Mouse (Mus musculus) embryonic facial prominence, embryonic 11.5 days (tissue): ENCODE measurements around the gene Ift74. TPM values are rescaled to one million over a fixed set of nuclear protein-coding genes. Genes with fewer than 3 reads are reported as not detected.

Experiments
- ATAC-seq: fragments of 200-750 bp; cut with Nextera tagmentation; replicated peaks from 2 replicates; pipeline ENCODE4 v1.8.0; 2017; ENCODE audit warnings: low read depth; ENCODE audit not compliant: insufficient number of reproducible peaks, low FRiP score, low TSS enrichment
- DNase-seq: peaks from one replicate; pipeline ENCODE4 v3.0.0-alpha.2; 2015; ENCODE audit warnings: low spot score
- H3K27ac ChIP-seq: fragments of 300-500 bp; sonication (generic); replicated peaks from 2 replicates; pipeline ENCODE4 v1.5.1; 2014; ENCODE audit warnings: mild to moderate bottlenecking, low read depth, low read length, control low read depth
- H3K27me3 ChIP-seq: fragments of 300-500 bp; sonication (generic); 2 replicates; pipeline ENCODE4 v1.6.1; 2014; ENCODE audit warnings: mild to moderate bottlenecking, low read length, moderate library complexity, mixed read lengths; ENCODE audit not compliant: control insufficient read depth, insufficient read depth
- H3K36me3 ChIP-seq: fragments of 300-500 bp; sonication (generic); replicated peaks from 2 replicates; pipeline ENCODE4 v1.6.1; 2014; ENCODE audit warnings: low read depth, mild to moderate bottlenecking, low read length, moderate library complexity, mixed read lengths; ENCODE audit not compliant: control insufficient read depth, insufficient read depth
- H3K4me1 ChIP-seq: fragments of 300-500 bp; sonication (generic); 2 replicates; pipeline ENCODE4 v1.6.1; 2014; ENCODE audit warnings: low read length, mixed read lengths; ENCODE audit not compliant: control insufficient read depth, insufficient read depth
- H3K4me2 ChIP-seq: fragments of 300-500 bp; sonication (generic); 2 replicates; pipeline ENCODE4 v1.6.1; 2014; ENCODE audit warnings: low read depth, mild to moderate bottlenecking, control low read depth, low read length, moderate library complexity
- H3K4me3 ChIP-seq: fragments of 300-500 bp; sonication (generic); 2 replicates; pipeline ENCODE4 v1.5.1; 2014; ENCODE audit warnings: low read depth, low read length, control low read depth
- H3K9ac ChIP-seq: fragments of 300-500 bp; sonication (generic); replicated peaks from 2 replicates; pipeline ENCODE4 v1.6.1; 2014; ENCODE audit warnings: mild to moderate bottlenecking, control low read depth, low read length
- H3K9me3 ChIP-seq: fragments of 300-500 bp; sonication (generic); replicated peaks from 2 replicates; pipeline ENCODE4 v1.6.1; 2016; ENCODE audit warnings: mild to moderate bottlenecking, low read length, inconsistent platforms, mixed read lengths; ENCODE audit not compliant: control insufficient read depth
- WGBS: fragments of 180-500 bp; shearing (Covaris S2); extraction: QIAGEN DNeasy Blood & Tissue Kit; methylation state at CpG from one replicate; pipeline ENCODE4 v1.1.7; 2014; 5-methylcytosine and 5-hydroxymethylcytosine counted together
- polyA plus RNA-seq: library from polyadenylated mRNA; unstranded; fragments of >200 nt; fragmentation: Nextera tagmentation; extraction: Ambion mirVana; gene quantifications from 2 replicates; pipeline ENCODE4 v1.2.1, GENCODE M21; 2014

Ift74 gene
- polyA plus RNA-seq, 1 experiment from 2014 or later = 78.2 TPM

DNA sequence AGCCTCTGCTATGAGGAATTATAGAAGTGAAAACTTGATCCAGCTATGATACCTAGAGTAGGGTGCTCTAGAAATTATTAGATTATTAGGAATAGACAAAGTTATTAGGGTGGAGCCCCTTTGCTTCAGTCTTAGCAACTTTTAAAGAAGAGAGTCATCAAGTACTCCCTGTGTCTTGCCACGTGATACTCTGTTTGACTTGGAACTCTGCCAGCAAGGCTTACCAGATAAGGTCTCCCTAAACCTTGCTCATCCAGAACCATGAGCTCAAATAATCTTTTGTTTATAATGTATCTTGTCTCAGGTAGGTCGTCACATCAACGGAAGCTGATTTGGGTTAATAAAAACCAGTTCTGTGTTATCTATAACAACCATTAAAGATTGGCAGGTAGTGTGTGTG is 82.1 kb downstream of the Ift74 start:
- H3K27me3 ChIP-seq = no peaks in the 10 kb centered on the region
- 82% methylated on average over 3 of the region's 3 CpGs for WGBS
- ATAC-seq = no peak

DNA sequence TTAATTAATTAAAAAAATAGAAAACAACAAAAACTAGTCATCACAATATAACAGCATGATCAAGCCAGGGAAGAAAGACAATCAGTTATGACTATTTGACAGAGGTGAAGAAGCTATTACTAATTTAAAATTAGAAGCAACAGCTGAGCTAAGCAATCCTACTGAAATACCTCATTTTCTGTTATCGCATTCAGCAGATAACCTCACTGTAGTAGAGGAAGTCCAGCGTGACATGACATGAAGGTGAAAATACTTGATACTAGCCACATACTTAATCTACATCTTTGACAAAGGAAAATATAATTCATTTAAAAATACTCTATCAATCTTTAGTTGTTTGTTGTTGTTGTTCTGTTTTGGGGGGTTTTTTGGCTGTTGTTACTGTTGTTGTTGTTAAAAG is 96.7 kb downstream of the Ift74 start:
- no peaks in the 10 kb centered on the region for H3K9me3 ChIP-seq
- H3K27ac ChIP-seq = no peak overlapping the region
- H3K4me3 ChIP-seq = no peak overlapping the region
- no peak overlapping the region for H3K9ac ChIP-seq
- H3K36me3 ChIP-seq = no peaks in the 10 kb centered on the region
- H3K27me3 ChIP-seq = no peaks in the 10 kb centered on the region
- DNase-seq (no peak), ATAC-seq (no peak)
- 88% methylated on average over 2 of the region's 2 CpGs for WGBS
- no peaks in the 10 kb centered on the region for H3K4me1 ChIP-seq
- H3K4me2 ChIP-seq = no peak overlapping the region

More for the DNA sequence above, 82.1 kb downstream of the Ift74 start:
- H3K9me3 ChIP-seq = no peaks in the 10 kb centered on the region
- no peak overlapping the region for H3K27ac ChIP-seq
- H3K36me3 ChIP-seq = no peaks in the 10 kb centered on the region
- no peak for DNase-seq
- H3K4me1 ChIP-seq = no peaks in the 10 kb centered on the region
- no peak overlapping the region for H3K9ac ChIP-seq
- H3K4me2 ChIP-seq = no peak overlapping the region
- no peak overlapping the region for H3K4me3 ChIP-seq

DNA sequence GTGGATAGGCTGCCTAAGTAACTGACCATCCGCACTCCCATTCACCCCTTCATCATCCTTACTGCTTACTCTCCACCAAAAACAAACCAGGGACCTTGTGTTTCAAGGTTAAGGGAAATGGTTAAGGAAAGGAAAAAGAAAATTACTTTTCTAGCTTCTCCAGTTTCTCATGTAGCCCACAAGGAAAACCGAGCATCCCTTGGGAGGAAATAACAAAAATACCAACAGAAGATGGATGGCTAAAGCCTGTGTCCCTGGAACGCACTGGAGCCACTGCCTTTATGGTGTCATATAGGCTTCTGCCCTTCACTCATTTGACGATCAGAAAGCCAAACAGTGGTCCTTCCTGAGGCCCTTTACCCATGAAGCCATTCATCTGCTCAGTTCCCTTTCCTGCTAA is 97.1 kb downstream of the Ift74 start:
- Histone ChIP-seq H3K27ac (no peak overlapping the region), H3K4me1 (no peaks in the 10 kb centered on the region), H3K4me2 (no peak overlapping the region), H3K27me3 (no peaks in the 10 kb centered on the region), H3K4me3 (no peak overlapping the region), H3K36me3 (no peaks in the 10 kb centered on the region), H3K9me3 (no peaks in the 10 kb centered on the region), H3K9ac (no peak overlapping the region)
- ATAC-seq (no peak), DNase-seq (no peak)
- 63% methylated on average over 4 of the region's 4 CpGs for WGBS

DNA sequence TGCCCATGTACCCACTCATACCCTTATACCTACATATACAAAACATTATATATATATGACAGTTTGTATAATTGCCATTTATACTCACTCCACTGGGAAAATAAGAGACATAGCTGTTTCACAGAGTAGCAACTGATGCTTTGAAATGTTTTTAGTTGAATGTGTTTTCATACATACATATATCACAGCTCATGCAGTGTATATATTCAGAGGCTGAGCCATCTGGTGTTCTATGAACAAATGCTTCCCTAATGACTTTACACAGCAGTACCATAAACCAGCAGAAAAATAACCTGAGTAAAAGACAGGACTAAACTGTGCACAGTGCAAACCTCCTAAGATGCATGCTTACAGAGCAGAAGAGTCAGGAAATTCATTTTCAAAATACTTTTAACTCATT is 99.5 kb downstream of the Ift74 start:
- Histone ChIP-seq H3K4me2 (no peak overlapping the region), H3K27ac (no peak overlapping the region), H3K36me3 (no peaks in the 10 kb centered on the region), H3K9ac (no peak overlapping the region), H3K27me3 (no peaks in the 10 kb centered on the region), H3K4me1 (no peaks in the 10 kb centered on the region), H3K4me3 (no peak overlapping the region), H3K9me3 (no peaks in the 10 kb centered on the region)
- no peak for ATAC-seq
- DNase-seq = no peak

DNA sequence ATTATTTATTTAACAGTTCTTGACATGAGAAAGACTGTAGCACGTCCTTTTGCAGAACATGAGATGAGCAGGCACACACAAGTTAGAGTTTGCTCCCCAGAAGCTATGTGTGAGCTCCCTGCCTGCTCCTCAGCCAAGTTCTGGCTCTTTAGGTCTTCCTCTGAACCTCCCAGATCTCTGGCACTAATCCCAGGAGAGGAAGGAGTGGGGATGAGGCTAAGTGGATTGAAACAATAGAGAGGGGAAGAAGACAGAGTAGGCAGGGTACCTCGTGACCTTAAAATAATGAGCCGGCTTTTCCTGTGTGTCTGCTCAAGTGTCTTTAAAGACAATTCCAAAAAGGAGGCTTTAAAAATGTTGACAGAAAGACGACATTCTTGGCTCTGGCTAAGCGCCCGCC is 100.9 kb downstream of the Ift74 start:
- no peak overlapping the region for H3K27ac ChIP-seq
- H3K9ac ChIP-seq = no peak overlapping the region
- ATAC-seq (no peak), DNase-seq (no peak)
- no peaks in the 10 kb centered on the region for H3K36me3 ChIP-seq
- no peaks in the 10 kb centered on the region for H3K27me3 ChIP-seq
- 55% methylated on average over 6 of the region's 6 CpGs for WGBS
- no peak overlapping the region for H3K4me2 ChIP-seq
- H3K9me3 ChIP-seq = no peaks in the 10 kb centered on the region
- H3K4me3 ChIP-seq = no peak overlapping the region
- H3K4me1 ChIP-seq = no peaks in the 10 kb centered on the region

DNA sequence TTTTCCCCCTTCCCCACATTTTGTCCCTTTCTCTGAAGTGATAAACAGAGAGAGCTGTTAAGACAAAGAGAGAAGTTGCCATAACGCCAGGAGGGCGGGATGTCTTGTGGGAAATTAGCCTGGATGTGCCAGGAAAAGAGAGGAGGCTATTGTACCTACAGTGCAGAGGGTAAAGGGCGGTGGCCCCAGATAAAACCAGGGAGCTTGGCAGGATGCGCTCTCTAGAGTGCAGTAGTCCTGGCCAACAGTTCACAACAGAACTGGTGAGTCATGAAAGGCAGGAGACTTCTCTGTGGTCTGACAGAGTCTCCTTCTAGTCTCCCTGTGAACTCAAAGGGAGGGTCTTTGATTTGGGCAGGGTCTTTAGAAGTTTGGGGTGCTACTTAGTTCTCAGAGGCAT is 111.5 kb downstream of the Ift74 start:
- no peak for ATAC-seq
- 63% methylated on average over 4 of the region's 4 CpGs for WGBS
- Histone ChIP-seq H3K4me3 (no peak overlapping the region), H3K36me3 (no peaks in the 10 kb centered on the region), H3K27me3 (no peaks in the 10 kb centered on the region), H3K9me3 (no peaks in the 10 kb centered on the region), H3K27ac (no peak overlapping the region), H3K4me2 (no peak overlapping the region), H3K9ac (no peak overlapping the region), H3K4me1 (no peaks in the 10 kb centered on the region)
- DNase-seq = no peak

DNA sequence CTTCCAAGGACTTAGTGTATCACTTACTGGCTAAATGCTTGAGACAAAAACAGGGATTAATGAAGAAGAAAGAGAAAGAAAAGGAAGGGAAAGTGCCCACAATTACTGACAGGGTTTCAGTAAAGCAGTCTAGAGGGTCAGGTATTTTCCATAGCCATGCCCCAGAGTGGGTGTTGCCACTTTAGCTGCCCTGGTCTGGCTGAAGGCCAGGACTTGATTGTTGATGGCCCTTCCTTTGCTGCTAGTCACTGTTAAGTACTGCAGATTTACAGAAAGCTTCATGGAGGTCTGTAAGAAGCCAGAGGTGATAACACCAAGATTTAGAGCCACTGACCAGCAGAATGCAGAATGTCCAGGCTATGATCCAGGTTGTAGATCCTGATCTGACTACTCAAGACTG is 118.4 kb downstream of the Ift74 start:
- Histone ChIP-seq H3K4me3 (no peak overlapping the region), H3K36me3 (no peaks in the 10 kb centered on the region), H3K9ac (no peak overlapping the region), H3K4me1 (no peaks in the 10 kb centered on the region), H3K4me2 (no peak overlapping the region), H3K9me3 (no peaks in the 10 kb centered on the region), H3K27ac (no peak overlapping the region), H3K27me3 (no peaks in the 10 kb centered on the region)
- ATAC-seq = no peak
- DNase-seq = no peak

DNA sequence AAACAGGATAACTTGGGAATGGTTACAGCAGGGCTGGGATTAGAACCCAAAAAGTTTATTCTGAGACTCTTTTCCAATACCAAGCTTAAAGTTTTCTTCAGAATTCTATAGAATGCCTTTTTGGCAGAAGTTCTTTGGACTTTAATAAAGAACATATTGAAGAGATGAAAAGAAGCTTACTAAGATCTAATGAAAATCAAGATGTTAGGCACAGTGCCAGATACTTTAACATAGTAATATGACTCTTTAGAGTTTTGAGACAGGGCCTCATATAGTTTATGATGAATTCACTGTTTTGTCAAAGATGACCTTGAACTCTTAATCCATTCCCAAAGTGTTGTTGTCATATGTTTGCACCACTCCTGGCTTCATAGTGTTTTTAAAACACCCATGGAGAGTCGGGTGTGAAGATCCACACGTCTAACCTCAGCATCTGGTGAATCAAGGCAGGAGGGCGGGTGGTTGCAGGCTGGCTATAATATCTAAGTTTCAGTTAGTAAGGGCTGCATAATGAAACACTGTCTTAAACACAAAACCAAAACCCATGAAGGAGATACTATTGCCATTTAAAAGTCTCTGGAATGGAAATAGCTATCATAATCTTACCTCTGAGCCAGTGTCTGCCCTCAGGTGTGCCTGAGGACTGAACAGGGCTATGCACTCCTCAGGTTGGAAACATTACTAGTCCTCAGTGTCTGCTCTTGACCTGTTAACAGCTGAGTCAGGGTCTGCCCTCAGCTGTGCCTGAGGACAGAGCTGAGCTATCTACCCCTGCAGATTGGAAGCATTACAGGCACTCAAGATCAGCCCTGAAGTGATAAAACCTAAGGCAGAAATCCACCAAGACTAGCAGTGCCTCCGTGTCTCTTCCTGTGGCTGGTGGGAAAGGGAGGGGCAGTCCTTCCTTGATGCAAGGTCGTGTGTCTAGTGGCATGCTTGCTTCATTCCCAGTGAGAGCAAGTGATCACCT is 123.3 kb downstream of the Ift74 start:
- Histone ChIP-seq H3K36me3 (no peaks in the 10 kb centered on the region), H3K9ac (no peak overlapping the region), H3K4me3 (no peak overlapping the region), H3K4me2 (no peak overlapping the region), H3K4me1 (no peaks in the 10 kb centered on the region), H3K27me3 (no peaks in the 10 kb centered on the region), H3K27ac (no peak overlapping the region), H3K9me3 (no peaks in the 10 kb centered on the region)
- ATAC-seq = no peak; the same call in 1 of the 2 replicates
- DNase-seq = no peak
- WGBS = 69% methylated on average over 5 of the region's 5 CpGs
